Mouse (Mus musculus) C2C12 (cell line): Measurements from ENCODE around the gene Akap13.

ENCODE experiments used
- CEBPB ChIP-seq: IDR thresholded peaks from one replicate; pipeline ENCODE4 v1.6.1; 2011; ENCODE audit warnings: low read depth, mild to moderate bottlenecking, control low read depth, moderate library complexity
- CTCF ChIP-seq: IDR thresholded peaks from one replicate; pipeline ENCODE4 v1.5.1; 2011; ENCODE audit not compliant: control insufficient read depth, insufficient read depth, insufficient read length
- MYOD1 ChIP-seq: IDR thresholded peaks from one replicate; pipeline ENCODE4 v1.6.1; 2011; ENCODE audit warnings: low read depth; ENCODE audit not compliant: control insufficient read depth, insufficient read length
- MYOG ChIP-seq: IDR thresholded peaks from one replicate; pipeline ENCODE4 v1.6.1; 2011; ENCODE audit not compliant: control insufficient read depth, insufficient read length; ENCODE audit errors: extremely low read depth
- USF1 ChIP-seq: IDR thresholded peaks from one replicate; pipeline ENCODE4 v1.6.1; 2011; ENCODE audit warnings: low read depth, mild to moderate bottlenecking, control low read depth, moderate library complexity

GRCm38 (mm10) chr7:75739075-75739725 lies 283.9 kb downstream of the Akap13 start:
- TF ChIP-seq CTCF: peak; percentile 29
- no peak for TF ChIP-seq USF1
- TF ChIP-seq MYOD1: no peak
- no peak for TF ChIP-seq CEBPB
- no peak for TF ChIP-seq MYOG
